Mouse (Mus musculus): Measurements from ENCODE around the gene Gosr1. TPM values are rescaled to one million over a fixed set of nuclear protein-coding genes. Genes with fewer than 3 reads are reported as not detected.
"Not testable (repeated sequence)": the region's sequence is repeated elsewhere in the genome, so short reads cannot be mapped to it uniquely, and the experiment has no call there.

Gosr1 gene
- polyA plus RNA-seq, 1 experiment from 2014 or later, result 13.3 TPM

GRCm38 (mm10) chr11:76685604-76686003 lies 77.8 kb downstream of the Gosr1 start:
- no peaks in the 10 kb centered on the region for H3K36me3 ChIP-seq
- DNase-seq (no peak), ATAC-seq (ENCODE audit: low read depth) (no peak)
- H3K4me1 ChIP-seq (replicated peaks), result no peaks in the 10 kb centered on the region
- H3K9me3 ChIP-seq (replicated peaks), result no peaks in the 10 kb centered on the region
- WGBS (ENCODE audit: insufficient replicate concordance), result 57% methylated on average over 2 of the region's 2 CpGs
- H3K4me2 ChIP-seq, result no peak overlapping the region
- no peak overlapping the region for H3K9ac ChIP-seq
- no peak overlapping the region for H3K27ac ChIP-seq
- no peak overlapping the region for H3K4me3 ChIP-seq (replicated peaks)
- no peaks in the 10 kb centered on the region for H3K27me3 ChIP-seq

GRCm38 (mm10) chr11:76679508-76679907 lies 83.9 kb downstream of the Gosr1 start, which contains the start of gene Trarg1:
Gene Trarg1 (plus strand): TSS chr11:76679808.
- not testable (repeated sequence) for H3K4me3 ChIP-seq (replicated peaks); ATAC-seq (ENCODE audit: low read depth); DNase-seq

More at GRCm38 (mm10) chr11:76679508-76679907, 83.9 kb downstream of the Gosr1 start, which contains the start of gene Trarg1:
- H3K9ac ChIP-seq; H3K4me1 ChIP-seq (replicated peaks); H3K4me2 ChIP-seq; H3K9me3 ChIP-seq (replicated peaks); H3K36me3 ChIP-seq; H3K27ac ChIP-seq: not testable (repeated sequence)
- H3K27me3 ChIP-seq, result peaks cover 24% of the 10 kb centered on the region
- 31% methylated on average over 8 of the region's 8 CpGs for WGBS (ENCODE audit: insufficient replicate concordance)

Other genes with a start within 250 kb of the Gosr1 start
- gene Abr, start 141.3 kb downstream of the Gosr1 start, polyA plus RNA-seq (2015; fragmentation: Nextera tagmentation; extraction: Ambion mirVana), result 2.8 and 3.1 TPM in 2 replicates
- not detected in 2 replicates for gene Bhlha9, start 91.1 kb downstream of the Gosr1 start, polyA plus RNA-seq (2015; fragmentation: Nextera tagmentation; extraction: Ambion mirVana)
- gene Trarg1, start 83.8 kb downstream of the Gosr1 start, polyA plus RNA-seq (2015; fragmentation: Nextera tagmentation; extraction: Ambion mirVana), result not detected in 2 replicates
- 4.8 and 6.3 TPM in 2 replicates for gene Cpd, start 83.4 kb upstream of the Gosr1 start, polyA plus RNA-seq (2015; fragmentation: Nextera tagmentation; extraction: Ambion mirVana)
- gene Tmigd1, start 138.6 kb upstream of the Gosr1 start, polyA plus RNA-seq (2015; fragmentation: Nextera tagmentation; extraction: Ambion mirVana), result not detected in 2 replicates
- 61.8 and 66.9 TPM in 2 replicates for gene Blmh, start 161.2 kb upstream of the Gosr1 start, polyA plus RNA-seq (2015; fragmentation: Nextera tagmentation; extraction: Ambion mirVana)
- gene Slc6a4, start 235.0 kb upstream of the Gosr1 start, polyA plus RNA-seq (2015; fragmentation: Nextera tagmentation; extraction: Ambion mirVana), result 2.1 and 2.4 TPM in 2 replicates

Measured in liver, embryonic 13.5 days (tissue).